Mouse (Mus musculus): ENCODE measurements around the gene Klc1. TPM values are rescaled to one million over a fixed set of nuclear protein-coding genes. Genes with fewer than 3 reads are reported as not detected.

Gene Klc1
- 40.4 and 41.1 TPM in 2 replicates for polyA plus RNA-seq (2012; rRNA removed; ENCODE audit: low replicate concordance)

GRCm38 (mm10) chr12:111758381-111759175, at the start of gene Klc1:
Gene Klc1 (plus strand): TSS chr12:111758849.

GRCm38 (mm10) chr12:111713004-111713651, 45.5 kb upstream of the Klc1 start, which contains the start of the genes Bag5 and Apopt1:
Gene Bag5 (minus strand): TSS chr12:111713257.
Gene Apopt1 (plus strand): TSS chr12:111713261.

GRCm38 (mm10) chr12:111813766-111814617, 55.3 kb downstream of the Klc1 start, which contains the start of the genes Xrcc3 and Zfyve21:
Gene Xrcc3 (minus strand): TSS chr12:111813873.
Gene Zfyve21 (plus strand): TSS chr12:111814170.

Other genes with a start within 250 kb of the Klc1 start
- gene Eif5, start 220.8 kb upstream of the Klc1 start, polyA plus RNA-seq (2012; rRNA removed; ENCODE audit: low replicate concordance): 70.5 and 96.8 TPM in 2 replicates
- 14.8 and 19.2 TPM in 2 replicates for gene Mark3, start 184.3 kb upstream of the Klc1 start, polyA plus RNA-seq (2012; rRNA removed; ENCODE audit: low replicate concordance)
- 1,829 and 2,014 TPM in 2 replicates for gene Ckb, start 86.5 kb upstream of the Klc1 start, polyA plus RNA-seq (2012; rRNA removed; ENCODE audit: low replicate concordance)
- 27.7 and 54.5 TPM in 2 replicates for gene Trmt61a, start 80.7 kb upstream of the Klc1 start, polyA plus RNA-seq (2012; rRNA removed; ENCODE audit: low replicate concordance)
- 2.9 and 3.7 TPM in 2 replicates for gene Bag5, start 45.6 kb upstream of the Klc1 start, polyA plus RNA-seq (2012; rRNA removed; ENCODE audit: low replicate concordance)
- gene Apopt1, start 45.6 kb upstream of the Klc1 start, polyA plus RNA-seq (2012; rRNA removed; ENCODE audit: low replicate concordance): 29.6 and 101 TPM in 2 replicates
- 7.6 and 8.9 TPM in 2 replicates for gene Xrcc3, start 55.0 kb downstream of the Klc1 start, polyA plus RNA-seq (2012; rRNA removed; ENCODE audit: low replicate concordance)
- gene Zfyve21, start 55.3 kb downstream of the Klc1 start, polyA plus RNA-seq (2012; rRNA removed; ENCODE audit: low replicate concordance): 52.8 and 116 TPM in 2 replicates
- 14.9 and 16.3 TPM in 2 replicates for gene Ppp1r13b, start 149.3 kb downstream of the Klc1 start, polyA plus RNA-seq (2012; rRNA removed; ENCODE audit: low replicate concordance)
- 7.6 and 9.7 TPM in 2 replicates for gene Atp5mpl, start 208.1 kb downstream of the Klc1 start, polyA plus RNA-seq (2012; rRNA removed; ENCODE audit: low replicate concordance)
- gene Tdrd9, start 212.7 kb downstream of the Klc1 start, polyA plus RNA-seq (2012; rRNA removed; ENCODE audit: low replicate concordance): 0.16 TPM in 1 of 2 replicates, not detected in the other
- gene Rd3l, start 222.5 kb downstream of the Klc1 start, polyA plus RNA-seq (2012; rRNA removed; ENCODE audit: low replicate concordance): not detected in 2 replicates

All from duodenum, adult 2 months (tissue).